Mouse (Mus musculus) neural tube, embryonic 13.5 days (tissue): Measurements from ENCODE around the gene Auts2. TPM values are rescaled to one million over a fixed set of nuclear protein-coding genes. Genes with fewer than 3 reads are reported as not detected.

Source experiments
- ATAC-seq: fragments of 200-750 bp; cut with Nextera tagmentation; 2 replicates; pipeline ENCODE4 v1.8.0; 2017; ENCODE audit warnings: low read depth, mild to moderate bottlenecking, moderate TSS enrichment, moderate library complexity
- H3K27ac ChIP-seq: fragments of 300-500 bp; sonication (generic); replicated peaks from 2 replicates; pipeline ENCODE4 v1.5.1; 2015; ENCODE audit warnings: moderate library complexity, mild to moderate bottlenecking, inconsistent platforms
- H3K27me3 ChIP-seq: fragments of 300-500 bp; sonication (generic); 2 replicates; pipeline ENCODE4 v1.6.1; 2015; ENCODE audit warnings: mild to moderate bottlenecking, inconsistent platforms
- H3K36me3 ChIP-seq: fragments of 300-500 bp; sonication (generic); 2 replicates; pipeline ENCODE4 v1.6.1; 2015; ENCODE audit warnings: mild to moderate bottlenecking, inconsistent platforms
- H3K4me1 ChIP-seq: fragments of 300-500 bp; sonication (generic); replicated peaks from 2 replicates; pipeline ENCODE4 v1.6.1; 2015; ENCODE audit warnings: inconsistent platforms
- H3K4me2 ChIP-seq: fragments of 300-500 bp; sonication (generic); 2 replicates; pipeline ENCODE4 v1.6.1; 2015; ENCODE audit warnings: inconsistent platforms, mild to moderate bottlenecking, moderate library complexity
- H3K4me3 ChIP-seq: fragments of 300-500 bp; sonication (generic); 2 replicates; pipeline ENCODE4 v1.5.1; 2015; ENCODE audit warnings: mild to moderate bottlenecking, inconsistent platforms
- H3K9ac ChIP-seq: fragments of 300-500 bp; sonication (generic); 2 replicates; pipeline ENCODE4 v1.6.1; 2015; ENCODE audit warnings: moderate library complexity, mild to moderate bottlenecking, inconsistent platforms
- H3K9me3 ChIP-seq: fragments of 300-500 bp; sonication (generic); 2 replicates; pipeline ENCODE4 v1.6.1; 2016; ENCODE audit warnings: inconsistent platforms
- WGBS: fragments of 180-500 bp; shearing (Covaris S2); methylation state at CpG from one replicate; pipeline ENCODE4 v1.1.7; 2015; 5-methylcytosine and 5-hydroxymethylcytosine counted together
- polyA plus RNA-seq: library from polyadenylated mRNA; unstranded; fragments of >200 nt; fragmentation: Nextera tagmentation; extraction: Ambion mirVana; gene quantifications from 2 replicates; pipeline ENCODE4 v1.2.1, GENCODE M21; 2015

Gene Auts2
- polyA plus RNA-seq, 1 experiment from 2014 or later, result 72.6 TPM

DNA sequence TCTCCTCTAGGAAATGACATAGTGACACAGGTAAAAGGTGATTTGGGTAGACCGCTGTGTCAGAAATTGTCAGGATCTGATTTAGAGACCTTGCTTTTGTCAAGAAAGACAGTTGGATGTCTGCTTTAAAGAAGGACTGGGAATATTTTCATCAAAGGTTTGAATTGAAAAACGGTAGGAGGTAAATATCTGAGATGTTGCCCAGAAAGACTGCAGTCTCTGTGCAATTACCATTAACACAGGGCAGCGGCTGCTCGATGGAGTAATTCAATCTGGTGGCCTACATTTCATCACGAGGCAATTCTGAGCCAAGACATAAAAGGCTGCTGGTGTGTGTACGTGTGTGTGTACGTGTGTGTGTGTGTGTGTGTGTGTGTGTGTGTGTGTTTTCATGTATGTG is 529.8 kb downstream of the Auts2 start:
- WGBS, result 46% methylated on average over 7 of the region's 7 CpGs
- Histone ChIP-seq H3K4me1 (peaks cover 27% of the 10 kb centered on the region), H3K27me3 (no peaks in the 10 kb centered on the region), H3K36me3 (no peaks in the 10 kb centered on the region), H3K9ac (no peak overlapping the region), H3K27ac (no peak overlapping the region; the same call in 1 of the 2 replicates), H3K4me3 (no peak overlapping the region), H3K4me2 (no peak overlapping the region), H3K9me3 (no peaks in the 10 kb centered on the region)
- ATAC-seq, result no peak

DNA sequence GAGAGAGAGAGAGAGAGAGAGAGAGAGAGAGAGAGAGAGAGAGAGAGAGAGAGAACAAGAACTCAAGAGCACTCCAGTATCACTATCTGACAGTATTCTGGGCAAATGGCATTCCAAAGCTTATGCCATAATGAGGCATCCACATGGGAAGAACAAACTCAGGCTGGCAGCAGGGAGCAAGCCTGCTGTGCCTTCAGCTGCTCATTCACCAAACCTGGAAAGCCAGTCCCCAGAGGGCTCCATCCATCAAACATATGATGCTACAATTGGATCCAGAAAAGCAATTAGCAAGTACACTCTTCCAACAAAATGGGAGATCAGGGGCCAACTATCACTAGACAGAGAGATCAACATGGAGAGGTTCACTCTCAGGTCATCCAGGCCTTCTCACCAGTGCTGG is 531.3 kb downstream of the Auts2 start:
- Histone ChIP-seq H3K36me3 (no peaks in the 10 kb centered on the region), H3K4me1 (peaks cover 27% of the 10 kb centered on the region), H3K9ac (no peak overlapping the region), H3K4me3 (no peak overlapping the region), H3K4me2 (no peak overlapping the region), H3K9me3 (no peaks in the 10 kb centered on the region), H3K27ac (peak overlapping the region; percentile 18; the same call in 1 of the 2 replicates), H3K27me3 (no peaks in the 10 kb centered on the region)
- no peak for ATAC-seq

DNA sequence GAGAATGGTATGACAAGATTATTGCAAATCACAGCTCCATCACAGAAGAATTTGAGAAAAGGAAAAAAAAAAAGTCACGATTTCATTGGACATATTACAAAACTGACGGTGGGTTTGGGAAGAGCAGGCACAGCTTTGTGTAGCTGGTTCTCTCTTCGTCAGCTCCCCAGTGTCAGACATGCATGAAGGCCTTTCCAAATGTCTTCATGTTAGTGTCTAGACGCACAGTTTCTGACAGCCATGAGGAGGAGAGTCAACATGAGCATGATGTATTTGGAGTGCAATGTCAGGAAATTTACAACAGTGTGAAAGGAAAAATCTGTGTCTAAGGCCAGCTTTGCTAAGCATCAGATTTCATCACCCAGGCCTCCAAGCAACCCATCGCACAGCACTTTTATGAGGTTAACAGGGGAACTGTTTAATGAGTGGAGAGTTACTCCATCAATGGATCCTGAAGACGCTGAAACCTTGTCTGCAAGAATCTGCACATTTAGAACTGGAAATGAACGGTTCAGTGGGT is 534.4 kb downstream of the Auts2 start:
- Histone ChIP-seq H3K4me2 (no peak overlapping the region), H3K9me3 (no peaks in the 10 kb centered on the region), H3K4me3 (no peak overlapping the region), H3K27ac (no peak overlapping the region), H3K27me3 (no peaks in the 10 kb centered on the region), H3K9ac (no peak overlapping the region), H3K4me1 (peaks cover 27% of the 10 kb centered on the region), H3K36me3 (no peaks in the 10 kb centered on the region)
- no peak for ATAC-seq
- WGBS, result 68% methylated on average over 7 of the region's 7 CpGs

DNA sequence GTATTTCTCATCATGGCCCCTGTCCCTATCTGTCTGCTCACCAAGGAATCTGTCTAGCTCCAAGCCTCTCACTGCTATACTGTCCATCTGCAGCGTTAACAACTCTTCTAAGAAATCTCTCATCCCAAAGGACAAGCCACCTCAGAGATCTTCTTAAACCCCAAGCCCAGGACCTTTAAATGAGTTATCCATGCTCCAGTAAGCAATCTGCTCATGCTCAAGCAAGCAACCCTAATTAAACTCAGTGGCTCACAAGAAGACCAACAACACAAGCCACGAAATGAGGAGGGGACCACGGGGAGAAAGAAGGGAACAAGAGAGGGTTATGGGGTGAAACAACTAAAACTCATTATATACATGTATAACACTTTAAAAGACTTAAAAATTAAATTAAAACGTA is 535.2 kb downstream of the Auts2 start:
- no peaks in the 10 kb centered on the region for H3K27me3 ChIP-seq
- H3K4me1 ChIP-seq, result peaks cover 19% of the 10 kb centered on the region
- H3K9me3 ChIP-seq, result no peaks in the 10 kb centered on the region
- H3K36me3 ChIP-seq, result no peaks in the 10 kb centered on the region
- H3K4me3 ChIP-seq, result no peak overlapping the region
- H3K27ac ChIP-seq, result no peak overlapping the region
- no peak overlapping the region for H3K4me2 ChIP-seq
- no peak for ATAC-seq
- 85% methylated on average over 4 of the region's 4 CpGs for WGBS
- no peak overlapping the region for H3K9ac ChIP-seq

DNA sequence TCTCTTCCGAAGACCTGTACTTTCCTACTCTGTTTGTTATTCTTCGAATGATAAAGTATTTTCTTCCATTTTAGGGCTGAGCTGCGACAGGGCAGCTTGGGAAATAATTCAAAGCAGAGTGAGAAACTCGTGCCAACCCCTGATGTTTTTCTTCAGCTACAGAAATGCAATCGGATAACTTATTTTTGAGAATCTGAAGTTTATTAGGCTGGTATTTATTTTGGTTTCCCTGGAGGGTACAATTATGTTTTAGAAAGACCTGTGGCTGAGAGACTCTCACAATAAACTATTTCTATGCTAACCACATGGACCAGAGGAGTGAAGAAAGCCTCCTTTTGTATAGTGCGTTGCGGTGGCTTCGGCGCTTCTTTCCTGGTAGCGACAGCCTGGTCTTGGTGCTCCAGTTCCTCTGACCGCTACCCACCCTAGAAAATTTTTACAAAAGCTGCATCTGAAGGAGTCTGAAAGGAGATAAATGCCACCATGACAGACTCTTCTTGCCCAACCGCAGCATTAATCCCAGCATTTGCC is 550.4 kb downstream of the Auts2 start:
- Histone ChIP-seq H3K4me1 (peaks cover 33% of the 10 kb centered on the region), H3K36me3 (no peaks in the 10 kb centered on the region), H3K4me3 (no peak overlapping the region), H3K27ac (no peak overlapping the region), H3K4me2 (no peak overlapping the region), H3K27me3 (no peaks in the 10 kb centered on the region), H3K9me3 (no peaks in the 10 kb centered on the region), H3K9ac (no peak overlapping the region)
- 67% methylated on average over 12 of the region's 12 CpGs for WGBS
- no peak for ATAC-seq

DNA sequence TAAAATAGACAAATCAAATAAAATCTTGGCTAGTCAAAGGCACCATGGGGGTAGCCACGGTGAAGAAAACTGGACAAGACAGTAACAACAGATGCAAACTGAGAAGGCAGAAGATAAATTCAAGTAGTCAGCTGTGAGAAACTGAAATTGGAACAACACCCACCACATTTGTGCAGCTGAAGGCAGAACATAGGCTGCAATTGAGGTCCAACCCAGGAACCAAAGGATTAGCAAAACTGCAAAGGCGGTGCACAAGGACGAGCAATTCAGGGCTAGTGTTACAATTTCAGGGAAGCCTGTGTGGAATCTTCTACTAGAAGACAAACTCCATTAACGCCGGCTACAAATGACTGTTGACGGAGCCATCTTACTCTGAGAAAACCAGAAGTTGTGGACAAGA is 550.9 kb downstream of the Auts2 start:
- no peaks in the 10 kb centered on the region for H3K27me3 ChIP-seq
- WGBS, result 86% methylated on average over 6 of the region's 6 CpGs
- H3K4me2 ChIP-seq, result no peak overlapping the region
- H3K9me3 ChIP-seq, result no peaks in the 10 kb centered on the region
- no peak overlapping the region for H3K27ac ChIP-seq
- H3K4me3 ChIP-seq, result no peak overlapping the region
- H3K9ac ChIP-seq, result no peak overlapping the region
- peaks cover 31% of the 10 kb centered on the region for H3K4me1 ChIP-seq
- ATAC-seq, result no peak
- H3K36me3 ChIP-seq, result no peaks in the 10 kb centered on the region

DNA sequence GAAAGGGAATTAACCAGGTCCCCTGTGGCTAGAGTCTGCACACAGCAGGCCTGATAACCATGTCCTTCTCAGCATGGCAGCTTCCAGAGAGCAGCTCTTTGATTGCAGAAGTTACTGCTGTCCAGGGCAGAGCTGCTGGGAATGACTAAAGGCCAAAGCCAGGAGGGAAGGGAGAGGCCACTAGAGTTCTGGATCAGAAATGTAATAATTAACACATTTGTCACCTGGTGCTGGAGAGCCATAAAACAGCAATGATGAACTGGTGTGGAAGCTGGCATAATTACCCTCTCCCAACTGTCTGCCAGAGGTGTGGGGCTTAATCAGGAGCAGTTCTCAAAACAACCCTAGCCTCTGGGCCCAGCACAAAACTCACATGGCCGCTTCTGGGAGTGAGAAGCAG is 552.6 kb downstream of the Auts2 start:
- Histone ChIP-seq H3K27ac (peak overlapping the region; percentile 42; the same call in 1 of the 2 replicates), H3K4me1 (peaks cover 28% of the 10 kb centered on the region), H3K9me3 (no peaks in the 10 kb centered on the region), H3K4me2 (no peak overlapping the region), H3K4me3 (no peak overlapping the region), H3K27me3 (no peaks in the 10 kb centered on the region), H3K9ac (no peak overlapping the region), H3K36me3 (no peaks in the 10 kb centered on the region)
- WGBS, result 38% methylated on average over 1 of the region's 1 CpGs
- ATAC-seq, result no peak

DNA sequence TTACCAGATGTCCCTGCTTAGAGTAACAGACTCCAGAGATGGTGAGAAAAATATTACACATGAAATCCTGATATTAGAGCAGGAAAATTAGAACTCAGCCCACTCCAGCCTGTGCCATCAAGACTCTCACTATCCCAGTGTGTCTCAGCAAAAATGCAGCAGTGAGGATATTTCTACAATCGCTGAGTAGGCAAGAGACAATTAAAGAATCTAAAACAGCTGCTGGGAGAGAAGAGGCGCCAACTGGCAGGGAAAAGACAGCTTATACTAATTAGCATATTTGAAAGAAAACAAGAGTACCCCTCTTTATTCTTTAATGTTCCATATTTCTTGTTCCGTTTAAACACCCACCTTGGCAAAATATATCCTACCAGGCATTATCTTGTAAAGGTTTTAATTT is 561.7 kb downstream of the Auts2 start:
- no peak for ATAC-seq
- Histone ChIP-seq H3K9me3 (no peaks in the 10 kb centered on the region), H3K27me3 (no peaks in the 10 kb centered on the region), H3K27ac (no peak overlapping the region), H3K4me1 (peaks cover 14% of the 10 kb centered on the region), H3K36me3 (no peaks in the 10 kb centered on the region), H3K4me3 (no peak overlapping the region), H3K4me2 (no peak overlapping the region), H3K9ac (no peak overlapping the region)
- 73% methylated on average over 3 of the region's 3 CpGs for WGBS

DNA sequence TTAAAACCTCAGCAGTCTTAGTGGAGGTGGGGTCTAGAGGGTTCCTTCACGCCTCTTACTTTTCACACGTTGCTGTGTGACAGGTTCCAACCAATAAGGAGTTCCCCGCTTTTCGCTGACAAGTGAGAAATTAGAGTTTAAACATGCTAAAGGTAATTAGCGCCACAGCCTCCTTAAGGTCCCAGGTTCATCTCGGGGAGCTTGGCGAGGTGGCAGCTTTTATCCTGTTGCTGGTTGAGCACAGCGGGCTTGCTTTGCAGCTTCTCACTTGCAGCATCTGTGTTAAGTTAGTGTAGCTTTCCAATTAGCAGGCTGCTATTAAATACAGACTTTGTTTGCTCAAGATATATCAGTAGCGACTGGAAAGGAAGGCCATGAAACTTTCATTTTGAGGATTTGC is 564.2 kb downstream of the Auts2 start:
- Histone ChIP-seq H3K36me3 (no peaks in the 10 kb centered on the region), H3K27me3 (no peaks in the 10 kb centered on the region), H3K4me1 (peaks cover 11% of the 10 kb centered on the region), H3K4me2 (no peak overlapping the region), H3K4me3 (no peak overlapping the region), H3K9me3 (no peaks in the 10 kb centered on the region), H3K27ac (no peak overlapping the region), H3K9ac (no peak overlapping the region)
- no peak for ATAC-seq
- WGBS, result 71% methylated on average over 9 of the region's 9 CpGs

DNA sequence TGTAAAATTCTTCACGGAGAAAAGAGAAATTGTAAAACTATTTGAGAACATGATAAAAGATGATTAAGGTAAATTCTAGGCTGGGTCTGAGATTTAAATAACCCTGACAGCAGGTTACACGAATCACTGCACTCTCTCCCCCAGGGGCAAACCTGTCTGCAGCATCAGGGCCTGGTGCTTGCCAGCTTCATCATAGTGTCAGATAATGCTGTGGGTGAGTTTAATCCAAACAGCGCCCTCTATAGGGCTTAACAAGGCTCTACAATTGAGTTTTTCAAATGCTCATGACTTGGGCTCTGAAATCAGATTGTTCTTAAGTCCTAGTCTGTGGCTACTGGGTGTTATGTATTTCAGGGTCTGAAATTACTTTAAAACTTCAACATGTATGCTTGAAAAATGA is 565.6 kb downstream of the Auts2 start:
- no peak overlapping the region for H3K27ac ChIP-seq
- no peak for ATAC-seq
- no peaks in the 10 kb centered on the region for H3K36me3 ChIP-seq
- H3K9me3 ChIP-seq, result no peaks in the 10 kb centered on the region
- no peak overlapping the region for H3K9ac ChIP-seq
- H3K4me2 ChIP-seq, result no peak overlapping the region
- H3K4me1 ChIP-seq, result no peaks in the 10 kb centered on the region; the same call in 1 of the 2 replicates
- no peaks in the 10 kb centered on the region for H3K27me3 ChIP-seq
- WGBS, result 60% methylated on average over 3 of the region's 3 CpGs
- no peak overlapping the region for H3K4me3 ChIP-seq

DNA sequence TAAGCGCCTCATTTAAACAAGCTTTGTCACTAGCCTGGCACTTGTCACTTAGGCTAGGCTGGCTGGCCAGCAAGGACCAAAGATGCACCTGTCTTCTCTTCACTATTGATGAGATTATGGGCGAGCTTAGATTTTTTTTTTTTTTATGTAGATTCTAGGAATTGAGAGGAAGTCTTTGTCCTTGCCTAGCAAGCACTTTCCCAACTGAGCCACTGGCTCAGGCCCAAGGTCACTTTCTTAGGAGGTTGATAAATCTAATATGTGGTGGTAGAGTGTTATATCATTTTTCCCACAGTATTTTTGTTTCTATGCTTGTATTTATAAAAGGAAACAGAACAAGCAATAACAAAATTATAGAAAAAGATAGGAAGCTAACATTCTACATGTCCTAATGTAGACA is 571.2 kb downstream of the Auts2 start:
- H3K27ac ChIP-seq, result no peak overlapping the region
- peaks cover 23% of the 10 kb centered on the region for H3K4me1 ChIP-seq
- H3K36me3 ChIP-seq, result no peaks in the 10 kb centered on the region
- H3K4me3 ChIP-seq, result no peak overlapping the region
- ATAC-seq, result no peak
- H3K9ac ChIP-seq, result no peak overlapping the region
- 87% methylated on average over 2 of the region's 2 CpGs for WGBS
- no peaks in the 10 kb centered on the region for H3K27me3 ChIP-seq
- H3K4me2 ChIP-seq, result no peak overlapping the region
- H3K9me3 ChIP-seq, result no peaks in the 10 kb centered on the region

DNA sequence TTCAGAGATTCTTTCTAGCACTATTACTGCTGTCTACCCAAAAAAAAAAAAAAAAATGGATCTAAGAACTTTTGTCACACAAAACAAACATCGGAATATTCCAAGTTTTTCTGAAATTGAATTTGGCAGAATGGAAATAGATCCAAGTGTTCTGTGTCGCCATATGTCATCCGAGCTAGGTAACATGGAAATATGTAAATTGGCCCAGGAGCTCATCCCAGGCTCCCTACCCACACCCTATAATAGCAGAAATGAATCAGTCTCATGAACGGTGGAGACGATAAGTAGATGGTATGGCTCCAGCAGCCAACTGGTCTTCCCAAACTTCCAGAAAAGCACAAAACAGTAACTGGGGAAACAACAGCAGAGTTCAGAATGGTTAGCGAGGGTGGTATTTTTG is 577.6 kb downstream of the Auts2 start:
- no peak overlapping the region for H3K9ac ChIP-seq
- H3K27me3 ChIP-seq, result no peaks in the 10 kb centered on the region
- H3K36me3 ChIP-seq, result no peaks in the 10 kb centered on the region
- 93% methylated on average over 6 of the region's 6 CpGs for WGBS
- no peak for ATAC-seq
- no peak overlapping the region for H3K27ac ChIP-seq
- no peak overlapping the region for H3K4me3 ChIP-seq
- peaks cover 27% of the 10 kb centered on the region for H3K4me1 ChIP-seq
- H3K4me2 ChIP-seq, result no peak overlapping the region
- no peaks in the 10 kb centered on the region for H3K9me3 ChIP-seq

DNA sequence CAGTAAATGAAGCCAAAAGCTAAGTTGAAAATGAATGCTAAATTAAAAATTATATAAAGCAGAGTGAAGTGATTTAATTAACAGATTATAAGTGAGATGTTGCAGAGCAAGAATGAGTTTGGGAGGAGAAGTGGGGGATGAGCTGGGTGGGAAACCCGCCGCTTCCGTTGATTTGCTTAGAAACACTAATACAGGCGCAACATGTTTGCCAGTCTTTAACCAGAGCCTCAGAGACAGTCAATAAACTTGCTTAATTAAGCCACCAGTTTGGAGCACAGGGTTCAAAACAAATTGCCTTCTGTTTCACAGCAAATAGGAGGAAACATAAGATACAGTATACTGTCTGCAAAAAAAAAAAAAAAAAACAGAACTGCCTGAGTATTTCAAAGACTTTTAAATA is 579.6 kb downstream of the Auts2 start:
- H3K9ac ChIP-seq, result no peak overlapping the region
- 83% methylated on average over 4 of the region's 4 CpGs for WGBS
- H3K9me3 ChIP-seq, result no peaks in the 10 kb centered on the region
- no peak overlapping the region for H3K4me2 ChIP-seq
- H3K27me3 ChIP-seq, result no peaks in the 10 kb centered on the region
- no peak for ATAC-seq
- H3K27ac ChIP-seq, result no peak overlapping the region
- peaks cover 23% of the 10 kb centered on the region for H3K4me1 ChIP-seq
- H3K36me3 ChIP-seq, result no peaks in the 10 kb centered on the region
- H3K4me3 ChIP-seq, result no peak overlapping the region
